Mouse (Mus musculus) embryonic facial prominence, embryonic 12.5 days (tissue): ENCODE measurements around the gene Lag3. TPM values are rescaled to one million over a fixed set of nuclear protein-coding genes. Genes with fewer than 3 reads are reported as not detected.

ENCODE experiments used
- ATAC-seq: fragments of 200-750 bp; cut with Nextera tagmentation; 2 replicates; pipeline ENCODE4 v1.8.0; 2017; ENCODE audit not compliant: insufficient number of reproducible peaks, insufficient read depth, low FRiP score, low TSS enrichment
- H3K27ac ChIP-seq: fragments of 300-500 bp; sonication (generic); 2 replicates; pipeline ENCODE4 v1.5.1; 2016; ENCODE audit warnings: mild to moderate bottlenecking
- H3K27me3 ChIP-seq: fragments of 300-500 bp; sonication (generic); 2 replicates; pipeline ENCODE4 v1.6.1; 2016; ENCODE audit warnings: mild to moderate bottlenecking, moderate library complexity
- H3K36me3 ChIP-seq: fragments of 300-500 bp; sonication (generic); 2 replicates; pipeline ENCODE4 v1.6.1; 2016; ENCODE audit warnings: mild to moderate bottlenecking
- H3K4me1 ChIP-seq: fragments of 300-500 bp; sonication (generic); 2 replicates; pipeline ENCODE4 v1.6.1; 2016
- H3K4me2 ChIP-seq: fragments of 300-500 bp; sonication (generic); replicated peaks from 2 replicates; pipeline ENCODE4 v1.6.1; 2016; ENCODE audit warnings: mild to moderate bottlenecking, moderate library complexity
- H3K4me3 ChIP-seq: fragments of 300-500 bp; sonication (generic); 2 replicates; pipeline ENCODE4 v1.5.1; 2016; ENCODE audit warnings: mild to moderate bottlenecking
- H3K9ac ChIP-seq: fragments of 300-500 bp; sonication (generic); 2 replicates; pipeline ENCODE4 v1.6.1; 2016; ENCODE audit warnings: mild to moderate bottlenecking, moderate library complexity
- H3K9me3 ChIP-seq: fragments of 300-500 bp; sonication (generic); 2 replicates; pipeline ENCODE4 v1.6.1; 2016; ENCODE audit warnings: mild to moderate bottlenecking, moderate library complexity
- WGBS: fragments of 180-500 bp; shearing (Covaris S2); methylation state at CpG from one replicate; pipeline ENCODE4 v1.1.7; 2016; 5-methylcytosine and 5-hydroxymethylcytosine counted together
- polyA plus RNA-seq: library from polyadenylated mRNA; unstranded; fragments of >200 nt; fragmentation: Nextera tagmentation; extraction: Ambion mirVana; gene quantifications from 2 replicates; pipeline ENCODE4 v1.2.1, GENCODE M21; 2016

Lag3 gene
- polyA plus RNA-seq, 1 experiment from 2014 or later, result 3.1 TPM

DNA sequence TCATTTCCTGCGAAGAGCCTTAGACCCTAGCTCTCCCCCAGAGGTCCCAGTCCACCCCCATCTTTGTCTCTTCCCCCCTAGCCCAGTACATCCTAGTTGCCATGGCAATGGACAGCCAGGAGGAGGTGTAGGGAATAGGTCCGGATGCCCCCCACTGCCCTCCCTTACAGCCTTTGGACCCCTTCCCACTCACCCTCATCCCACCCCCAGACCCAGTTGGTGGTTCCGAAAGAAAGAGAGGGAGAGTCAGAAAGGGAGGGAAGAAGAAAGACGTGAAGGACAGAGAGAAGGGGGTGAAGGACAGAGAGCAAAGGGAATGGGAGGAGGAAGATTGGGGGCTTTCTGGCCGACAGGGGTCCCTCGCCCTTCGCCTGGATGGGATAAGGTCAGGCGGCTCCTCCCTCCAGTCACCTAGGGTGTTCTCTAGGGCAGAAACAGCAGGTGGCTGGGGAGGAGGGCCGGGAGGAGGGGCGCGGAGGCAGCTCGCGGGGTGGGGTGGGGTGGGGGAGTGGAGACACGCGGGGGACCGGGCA lies 48.3 kb downstream of the Lag3 start:
- peak overlapping the region; percentile 55 for H3K4me3 ChIP-seq
- H3K4me2 ChIP-seq, result peak overlapping the region; percentile 84
- H3K36me3 ChIP-seq, result no peaks in the 10 kb centered on the region
- no peaks in the 10 kb centered on the region for H3K9me3 ChIP-seq
- WGBS, result under 1% methylated on average over 8 of the region's 16 CpGs
- H3K9ac ChIP-seq, result peak overlapping the region; percentile 72
- H3K27ac ChIP-seq, result 0 out of 2 replicates have a peak overlapping the region, but pooled peaks have one; percentile 69
- peaks cover 12% of the 10 kb centered on the region; the same call in 1 of the 2 replicates for H3K27me3 ChIP-seq
- ATAC-seq, result 0 out of 2 replicates have a peak, but pooled peaks have one; percentile 2
- H3K4me1 ChIP-seq, result peaks cover 40% of the 10 kb centered on the region

DNA sequence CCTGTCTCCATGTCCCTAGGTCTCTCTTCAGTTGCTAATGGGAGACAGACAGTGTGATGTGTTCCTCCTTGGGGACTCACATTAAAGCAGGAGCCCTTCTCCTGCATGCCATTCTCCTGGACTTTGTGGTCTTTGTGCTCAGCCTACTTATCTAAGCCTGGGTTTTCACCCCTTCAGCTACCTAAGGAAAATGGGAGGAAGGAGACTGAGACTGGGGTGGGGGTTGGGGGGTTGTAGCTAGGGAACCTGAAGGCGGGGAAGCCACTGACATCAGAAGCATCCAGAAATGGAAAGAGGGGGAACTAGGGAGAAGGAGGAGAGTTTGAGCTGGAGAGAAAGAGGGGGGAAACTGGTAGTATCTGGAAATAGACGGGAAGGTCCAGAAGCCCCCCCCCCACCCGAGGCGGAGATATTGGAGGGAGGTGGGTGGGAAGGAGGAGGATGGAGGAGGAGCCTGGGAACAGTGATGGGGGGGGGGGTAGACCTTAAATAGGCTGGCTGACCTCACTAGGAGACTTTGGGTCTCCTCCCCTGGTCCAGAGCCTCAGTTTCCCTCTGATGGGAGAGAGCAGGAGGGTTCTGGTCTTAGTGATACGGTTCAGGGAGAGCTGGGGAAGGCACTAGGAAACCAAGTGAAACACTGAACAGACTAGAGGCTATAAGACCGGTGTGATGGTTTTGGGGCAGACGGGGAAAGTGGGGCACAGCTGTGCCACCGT lies 48.9 kb downstream of the Lag3 start:
- no peak for ATAC-seq
- Histone ChIP-seq H3K4me3 (peak overlapping the region; percentile 55), H3K4me2 (peak overlapping the region; percentile 84), H3K9ac (peak overlapping the region; percentile 72; the same call in 1 of the 2 replicates), H3K9me3 (no peaks in the 10 kb centered on the region), H3K27ac (no peak overlapping the region), H3K27me3 (peaks cover 12% of the 10 kb centered on the region; the same call in 1 of the 2 replicates), H3K36me3 (no peaks in the 10 kb centered on the region), H3K4me1 (peaks cover 42% of the 10 kb centered on the region)
- 12% methylated on average over 8 of the region's 8 CpGs for WGBS

GRCm38 (mm10) chr6:124861802-124862201 lies 49.7 kb downstream of the Lag3 start:
- H3K36me3 ChIP-seq, result no peaks in the 10 kb centered on the region
- ATAC-seq, result no peak
- WGBS, result 39% methylated on average over 3 of the region's 3 CpGs
- no peak overlapping the region for H3K4me3 ChIP-seq
- H3K4me1 ChIP-seq, result peaks cover 42% of the 10 kb centered on the region
- H3K27me3 ChIP-seq, result peaks cover 12% of the 10 kb centered on the region; the same call in 1 of the 2 replicates
- no peak overlapping the region for H3K27ac ChIP-seq
- H3K4me2 ChIP-seq, result no peak overlapping the region
- H3K9me3 ChIP-seq, result no peaks in the 10 kb centered on the region
- no peak overlapping the region for H3K9ac ChIP-seq

DNA sequence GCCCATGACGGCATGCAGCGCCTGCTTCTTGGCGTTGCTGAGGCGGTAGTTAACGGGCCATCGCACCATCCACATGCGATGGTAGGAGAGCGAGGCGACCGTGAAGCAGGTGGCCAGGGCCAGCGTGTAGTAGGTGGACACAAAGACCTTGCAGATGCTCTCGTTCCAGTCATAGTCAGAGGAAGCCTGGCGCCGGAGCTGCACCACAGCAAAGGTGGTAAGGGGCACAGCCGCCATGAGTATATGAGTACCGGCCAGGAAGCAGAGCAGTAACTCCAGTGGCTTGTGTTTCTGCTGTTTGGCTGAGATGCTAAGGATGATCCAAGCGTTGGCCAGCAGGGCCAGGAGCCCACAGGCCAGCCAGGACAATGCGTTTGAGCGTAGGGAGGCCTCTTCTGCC lies 50.2 kb downstream of the Lag3 start:
- H3K36me3 ChIP-seq, result no peaks in the 10 kb centered on the region
- H3K4me3 ChIP-seq, result no peak overlapping the region
- peaks cover 43% of the 10 kb centered on the region for H3K4me1 ChIP-seq
- WGBS, result 79% methylated on average over 19 of the region's 19 CpGs
- no peak overlapping the region for H3K4me2 ChIP-seq
- no peak for ATAC-seq
- H3K9ac ChIP-seq, result no peak overlapping the region
- no peak overlapping the region for H3K27ac ChIP-seq
- H3K9me3 ChIP-seq, result no peaks in the 10 kb centered on the region
- peaks cover 9% of the 10 kb centered on the region; the same call in 1 of the 2 replicates for H3K27me3 ChIP-seq

DNA sequence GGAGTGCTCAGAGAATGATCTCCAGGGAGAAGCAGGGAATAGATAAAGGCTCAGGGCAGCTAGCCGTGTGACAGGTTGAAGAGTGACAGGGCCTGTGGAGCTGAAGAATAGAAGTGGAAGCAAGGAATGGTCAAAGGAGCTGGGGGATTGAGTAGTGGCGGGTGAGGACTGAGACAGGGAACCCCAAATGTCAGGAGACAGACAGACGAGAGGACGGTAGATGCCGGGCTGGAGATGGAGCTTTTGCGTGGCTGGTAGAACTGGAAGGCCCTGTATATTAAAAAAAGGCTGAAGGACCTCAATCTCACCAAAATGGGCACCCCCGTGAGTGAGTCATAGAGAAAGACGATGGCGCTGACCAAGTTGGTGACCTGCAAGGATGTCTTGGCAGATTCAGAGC lies 51.0 kb downstream of the Lag3 start:
- no peak overlapping the region for H3K9ac ChIP-seq
- no peak overlapping the region for H3K4me3 ChIP-seq
- no peak overlapping the region for H3K4me2 ChIP-seq
- ATAC-seq, result no peak
- H3K9me3 ChIP-seq, result no peaks in the 10 kb centered on the region
- peaks cover 5% of the 10 kb centered on the region; the same call in 1 of the 2 replicates for H3K27me3 ChIP-seq
- H3K4me1 ChIP-seq, result peaks cover 46% of the 10 kb centered on the region
- no peaks in the 10 kb centered on the region for H3K36me3 ChIP-seq
- 88% methylated on average over 9 of the region's 9 CpGs for WGBS
- peak overlapping the region; percentile 37; the same call in 1 of the 2 replicates for H3K27ac ChIP-seq

DNA sequence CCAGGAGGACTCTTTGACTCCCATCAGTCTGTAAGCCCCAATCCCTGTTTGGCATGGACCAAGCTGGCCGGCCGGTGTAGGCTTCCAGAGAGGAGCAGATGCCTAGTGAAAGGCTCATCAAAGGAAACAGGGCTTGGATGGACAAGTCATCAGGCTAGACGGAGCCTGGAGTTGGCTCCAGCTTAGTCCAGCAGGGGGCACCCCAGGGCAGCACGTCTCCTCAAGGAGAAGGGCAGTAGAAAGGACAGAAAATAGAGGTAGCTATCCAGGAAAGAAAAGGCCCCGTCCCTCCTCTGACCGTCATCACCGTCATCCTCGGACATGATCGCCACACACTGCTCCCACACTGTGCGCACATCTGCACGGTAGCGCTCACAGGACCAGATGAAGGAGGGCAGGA lies 51.8 kb downstream of the Lag3 start:
- 0 out of 2 replicates have a peak, but pooled peaks have one; percentile 13 for ATAC-seq
- H3K27ac ChIP-seq, result 0 out of 2 replicates have a peak overlapping the region, but pooled peaks have one; percentile 37
- 0 out of 2 replicates have a peak overlapping the region, but pooled peaks have one; percentile 14 for H3K4me2 ChIP-seq
- H3K4me3 ChIP-seq, result no peak overlapping the region
- peaks cover 47% of the 10 kb centered on the region for H3K4me1 ChIP-seq
- H3K36me3 ChIP-seq, result peaks cover 4% of the 10 kb centered on the region; the same call in 1 of the 2 replicates
- H3K9ac ChIP-seq, result no peak overlapping the region
- H3K27me3 ChIP-seq, result no peaks in the 10 kb centered on the region; the same call in 1 of the 2 replicates
- no peaks in the 10 kb centered on the region for H3K9me3 ChIP-seq
- WGBS, result 8% methylated on average over 12 of the region's 12 CpGs

DNA sequence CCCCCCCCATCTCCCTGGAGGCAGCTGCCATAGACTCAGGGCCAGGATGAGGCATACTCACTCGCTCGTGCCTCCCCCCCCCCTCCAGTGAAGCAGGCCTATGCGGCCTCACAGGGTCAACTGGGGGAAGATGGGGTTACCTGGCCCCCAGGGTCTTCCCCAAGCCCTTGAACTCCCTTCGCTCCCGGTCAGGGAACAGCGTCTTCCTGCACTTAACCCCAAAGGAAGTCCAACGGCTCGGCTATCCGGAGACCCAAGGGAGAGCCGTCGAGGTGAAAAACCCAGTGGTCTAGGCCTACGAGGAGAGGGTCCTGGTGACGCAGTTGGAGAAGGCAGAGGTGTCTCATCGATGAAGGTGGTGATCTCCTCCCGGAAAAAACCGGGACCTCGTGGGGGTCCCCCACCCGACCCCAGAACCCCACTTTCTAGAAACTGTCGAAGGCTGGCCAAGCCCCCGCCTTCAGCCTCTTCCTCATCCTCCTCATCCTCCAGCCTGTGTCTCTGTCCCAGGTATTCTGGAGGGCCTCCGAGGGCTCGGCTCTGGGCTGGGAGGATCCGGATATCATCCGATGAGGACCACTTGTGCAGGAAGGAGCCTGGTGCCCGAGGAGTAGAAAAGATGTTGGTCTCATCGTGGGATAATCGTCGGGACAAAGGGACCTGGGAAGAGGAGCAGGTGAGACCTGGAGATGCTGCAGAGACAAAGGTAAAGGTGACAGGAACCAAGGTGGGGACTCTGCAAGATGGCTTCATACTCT lies 52.8 kb downstream of the Lag3 start:
- H3K4me3 ChIP-seq, result peak overlapping the region; percentile 87; the same call in 1 of the 2 replicates

DNA sequence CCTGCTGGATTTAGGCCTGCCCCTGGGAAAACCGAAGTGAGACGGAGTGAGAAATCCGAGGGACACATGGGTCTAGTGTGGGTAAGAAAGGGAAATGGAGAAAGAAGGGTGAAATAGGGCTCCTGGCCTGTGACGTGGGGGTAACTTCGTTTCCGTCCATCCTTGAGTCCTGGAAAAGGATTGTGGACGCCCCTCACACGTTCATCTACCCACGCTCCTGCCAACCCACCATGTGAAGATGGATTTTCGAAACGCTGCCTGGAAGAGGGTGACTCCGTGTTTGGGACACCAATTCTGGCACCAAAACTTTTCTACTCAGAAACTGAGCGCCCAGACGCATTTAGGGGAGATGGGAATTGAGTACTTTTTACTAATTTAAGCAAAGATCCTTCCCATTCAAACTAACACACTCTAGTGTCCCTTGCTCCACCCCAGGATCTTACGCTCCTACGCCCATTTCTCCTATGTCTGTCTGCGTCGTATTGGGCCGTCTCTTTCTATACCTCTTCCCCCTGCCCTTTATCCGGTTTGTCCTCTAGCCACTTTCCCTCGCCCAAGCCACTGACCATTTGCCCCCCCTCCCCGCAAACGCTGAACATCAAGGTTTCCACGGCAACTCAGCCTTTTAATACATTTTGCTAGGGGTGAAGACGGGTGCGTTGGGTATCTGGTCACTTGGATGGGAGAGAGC lies 53.5 kb downstream of the Lag3 start:
- 19% methylated on average over 26 of the region's 26 CpGs for WGBS
- peak overlapping the region; percentile 97 for H3K9ac ChIP-seq
- no peaks in the 10 kb centered on the region for H3K27me3 ChIP-seq
- H3K9me3 ChIP-seq, result no peaks in the 10 kb centered on the region
- peak overlapping the region; percentile 99 for H3K27ac ChIP-seq
- peaks cover 19% of the 10 kb centered on the region for H3K36me3 ChIP-seq
- ATAC-seq, result no peak
- peak overlapping the region; percentile 87 for H3K4me3 ChIP-seq
- peaks cover 38% of the 10 kb centered on the region for H3K4me1 ChIP-seq
- peak overlapping the region; percentile 76 for H3K4me2 ChIP-seq

More for the DNA sequence above, 52.8 kb downstream of the Lag3 start:
- Histone ChIP-seq H3K36me3 (peaks cover 12% of the 10 kb centered on the region), H3K4me1 (peaks cover 41% of the 10 kb centered on the region), H3K4me2 (peak overlapping the region; percentile 76), H3K27me3 (no peaks in the 10 kb centered on the region), H3K9ac (peak overlapping the region; percentile 97; the same call in 1 of the 2 replicates), H3K9me3 (no peaks in the 10 kb centered on the region), H3K27ac (0 out of 2 replicates have a peak overlapping the region, but pooled peaks have one; percentile 99)
- ATAC-seq, result no peak
- 73% methylated on average over 28 of the region's 28 CpGs for WGBS

- peak within 1 kb of the TSS; percentile 76 for H3K4me2 ChIP-seq
- peak within 1 kb of the TSS; percentile 99 for H3K27ac ChIP-seq
- peaks cover 27% of the 10 kb centered on the region for H3K36me3 ChIP-seq
- H3K9me3 ChIP-seq, result no peaks in the 10 kb centered on the region
- H3K27me3 ChIP-seq, result no peaks in the 10 kb centered on the region
- H3K9ac ChIP-seq, result peak within 1 kb of the TSS; percentile 97
- peak within 1 kb of the TSS; percentile 87 for H3K4me3 ChIP-seq
- H3K4me1 ChIP-seq, result peaks cover 31% of the 10 kb centered on the region
- ATAC-seq, result peak; percentile 81
- under 1% methylated on average over 77 of the region's 86 CpGs for WGBS
Observed at GRCm38 (mm10) chr6:124856916-124857839, 54.3 kb downstream of the Lag3 start, which contains the start of gene P3h3. Gene P3h3 (minus strand): TSS chr6:124857752.

DNA sequence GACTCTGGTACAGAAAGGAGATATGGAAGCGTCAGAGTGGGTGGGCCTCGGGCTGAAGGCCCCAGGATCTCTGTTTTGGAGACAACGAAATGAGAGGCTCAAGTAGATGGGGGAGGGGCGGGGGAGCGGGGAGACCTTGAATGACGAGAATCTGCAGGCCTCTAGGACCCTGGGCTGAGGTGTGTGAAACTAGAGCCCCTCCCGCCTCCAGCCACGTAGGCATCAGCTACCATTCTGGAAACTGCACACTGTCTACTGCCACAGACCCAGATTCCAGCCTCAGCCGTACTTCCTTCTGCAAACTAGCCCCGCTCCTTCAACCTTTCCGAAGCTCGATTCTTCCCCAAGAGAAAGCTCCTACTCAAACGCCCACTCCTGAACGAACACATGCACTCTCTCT lies 55.2 kb downstream of the Lag3 start:
- Histone ChIP-seq H3K9ac (peak overlapping the region; percentile 97), H3K4me3 (peak overlapping the region; percentile 87), H3K4me1 (peaks cover 24% of the 10 kb centered on the region), H3K36me3 (peaks cover 27% of the 10 kb centered on the region), H3K27me3 (no peaks in the 10 kb centered on the region), H3K9me3 (no peaks in the 10 kb centered on the region), H3K27ac (peak overlapping the region; percentile 99), H3K4me2 (peak overlapping the region; percentile 76)
- ATAC-seq, result peak; percentile 72
- under 1% methylated on average over 13 of the region's 14 CpGs for WGBS
